Mouse (Mus musculus) E14TG2a.4 (cell line): ENCODE data around the gene Cyp11a1.

ENCODE experiments used
- CTCF ChIP-seq: conservative IDR thresholded peaks from 2 replicates; pipeline ENCODE4 v1.5.1; 2014; ENCODE audit warnings: low read length
- NANOG ChIP-seq: IDR thresholded peaks from 2 replicates; pipeline ENCODE4 v1.6.1; 2014; ENCODE audit warnings: borderline replicate concordance, low read length, mixed read lengths
- POU5F1 ChIP-seq: IDR thresholded peaks from 2 replicates; pipeline ENCODE4 v1.6.1; 2014; ENCODE audit warnings: low read length, borderline replicate concordance

DNA sequence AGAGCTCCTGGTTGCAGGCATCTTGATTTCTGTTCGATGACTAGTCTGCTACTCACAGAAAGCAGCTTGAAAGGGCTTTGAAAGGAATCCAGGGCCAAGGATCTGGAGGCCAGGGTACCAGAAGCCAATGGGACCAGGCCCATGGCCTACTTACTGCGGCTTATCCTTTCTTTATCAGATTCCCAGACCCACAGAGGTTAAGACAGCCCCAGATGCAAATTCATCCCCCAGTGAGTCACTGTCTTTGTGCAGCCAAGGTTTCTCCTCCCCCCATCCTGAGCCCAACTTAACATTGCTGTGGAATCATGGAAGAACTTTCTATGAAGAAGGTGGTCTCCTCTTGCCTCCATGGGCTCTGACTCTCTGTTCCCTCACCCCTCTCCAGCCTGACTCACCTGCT lies 6.3 kb downstream of the Cyp11a1 start:
- TF ChIP-seq CTCF (no peak), POU5F1 (no peak), NANOG (no peak)
